Mouse (Mus musculus): ENCODE results near the gene Nhsl1.

GRCm38 (mm10) chr10:18276090-18276734 is 42.6 kb upstream of the Nhsl1 start:
- no peak for TF ChIP-seq POLR2A (IDR thresholded peaks at IDR 0.05; ENCODE audit: low read depth, low read length)
- no peak for TF ChIP-seq CTCF (IDR thresholded peaks at IDR 0.05; ENCODE audit: extremely low read depth, insufficient read depth, insufficient read length, insufficient replicate concordance)
